Mouse (Mus musculus): Measurements from ENCODE around the gene Capns2. TPM values are rescaled to one million over a fixed set of nuclear protein-coding genes. Genes with fewer than 3 reads are reported as not detected.

The Capns2 gene
- total RNA-seq, 1 experiment from 2014 or later, result 1.9 TPM

DNA sequence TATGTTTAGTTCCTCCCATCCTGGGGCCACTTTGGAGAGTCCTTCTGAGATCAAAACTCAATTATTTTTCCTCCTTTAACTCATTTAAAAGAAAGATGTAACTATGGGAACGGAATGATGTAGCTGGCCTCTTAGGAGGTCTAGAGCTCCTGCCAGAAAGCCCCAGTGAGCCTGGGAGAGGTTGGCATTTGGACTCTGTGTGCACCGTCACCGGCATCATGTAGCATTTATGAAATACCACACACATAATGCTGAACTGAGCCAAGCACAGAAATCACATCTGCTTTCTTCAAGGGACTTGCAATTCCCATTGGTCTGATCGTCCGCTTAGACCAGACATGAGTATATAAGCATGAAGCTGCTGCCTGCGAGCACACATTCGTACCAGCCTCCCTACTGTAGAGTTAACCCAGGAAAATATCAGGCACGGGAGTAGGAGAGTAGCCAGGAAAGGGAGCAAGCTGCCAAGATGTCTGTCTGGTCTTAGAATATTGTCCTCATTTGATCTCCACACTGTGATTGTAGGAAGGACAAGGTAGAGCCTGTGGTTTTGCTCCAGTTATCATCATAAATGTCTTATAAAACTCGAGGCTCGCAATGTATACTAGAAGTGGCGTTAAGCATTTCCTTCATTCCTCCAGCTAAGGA, 2.4 kb downstream of the Capns2 start:
- no peak for ATAC-seq (replicated peaks; ENCODE audit: low read depth, poor library complexity, severe bottlenecking)

DNA sequence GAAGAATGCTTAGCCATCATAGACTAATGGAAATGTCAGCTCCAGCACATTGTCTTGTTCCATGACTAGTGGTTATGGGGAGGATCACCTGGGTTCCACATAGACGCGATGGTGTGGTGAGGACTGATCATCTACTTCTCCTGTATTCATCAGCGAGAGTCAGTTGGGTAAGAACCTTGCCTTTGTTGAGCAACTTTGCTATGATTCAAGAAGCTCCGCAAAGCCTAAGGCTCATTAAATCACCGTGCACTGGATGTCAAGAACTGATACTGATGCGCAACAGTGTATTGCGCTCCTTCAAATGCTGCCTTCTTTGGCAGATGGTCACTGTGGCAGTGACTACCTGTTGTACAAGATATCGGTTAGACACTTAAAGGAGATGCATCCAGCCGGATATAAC, 5.3 kb downstream of the Capns2 start:
- ATAC-seq (replicated peaks; ENCODE audit: low read depth, poor library complexity, severe bottlenecking), result no peak

DNA sequence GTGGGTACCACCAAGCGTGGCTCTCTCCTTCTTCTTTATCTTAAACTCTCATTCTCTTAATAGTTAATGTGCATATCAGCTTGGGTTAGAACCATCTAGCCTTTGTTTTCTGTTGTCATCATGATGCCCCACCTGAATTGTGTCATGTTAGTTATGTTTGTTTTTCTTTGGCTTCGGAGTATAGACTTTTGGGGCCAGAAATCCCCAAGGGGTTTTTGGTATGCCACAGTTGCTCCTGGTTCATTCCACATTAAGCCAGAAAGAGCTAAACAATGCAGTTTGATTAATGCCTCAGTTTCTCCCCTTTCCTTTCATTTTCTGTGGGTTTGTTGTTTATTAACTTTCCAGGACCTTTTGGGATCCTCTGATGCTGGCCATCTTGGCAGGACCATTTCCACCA, 7.2 kb downstream of the Capns2 start:
- no peak for ATAC-seq (replicated peaks; ENCODE audit: low read depth, poor library complexity, severe bottlenecking)

DNA sequence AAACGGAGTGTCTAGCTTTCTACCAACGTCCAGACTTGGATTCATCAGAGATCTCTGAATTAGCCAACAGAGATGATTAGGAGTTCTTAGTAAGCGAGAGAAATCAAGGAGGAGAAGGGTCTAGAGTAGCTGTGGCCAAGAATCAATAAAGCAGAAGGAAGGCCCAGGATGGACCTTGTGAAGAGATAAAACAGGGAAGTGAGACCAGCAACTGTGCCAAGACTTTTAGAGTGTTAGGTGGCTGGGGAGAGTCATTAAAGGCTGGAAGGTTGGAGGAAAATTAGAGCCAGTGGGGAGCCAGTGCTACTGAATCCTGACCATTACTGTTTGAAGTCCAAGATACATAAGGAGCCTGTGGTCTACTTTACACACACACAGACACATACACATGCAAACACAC, 10.3 kb downstream of the Capns2 start:
- ATAC-seq (replicated peaks; ENCODE audit: low read depth, poor library complexity, severe bottlenecking), result peak; percentile 77; the same call in 1 of the 2 replicates

DNA sequence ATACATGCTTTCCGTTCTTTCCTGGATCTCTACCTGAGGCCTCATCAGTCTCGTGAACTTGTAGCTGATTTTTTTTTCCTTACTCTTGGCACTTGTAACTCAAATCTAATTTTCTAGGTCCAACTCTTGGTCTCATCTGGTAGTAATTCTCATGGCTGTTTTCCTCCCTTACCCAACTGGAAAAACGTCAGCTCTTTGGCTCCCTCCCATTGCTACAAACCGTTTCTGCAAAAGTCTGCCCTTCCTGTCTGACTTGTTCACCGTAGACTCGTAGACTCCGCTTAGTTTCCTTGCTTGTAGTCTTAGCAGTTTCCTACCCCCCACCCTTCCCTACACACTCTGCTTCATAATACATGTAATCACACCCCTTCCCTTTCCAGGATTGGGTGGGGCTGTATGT, 12.2 kb downstream of the Capns2 start:
- no peak for ATAC-seq (replicated peaks; ENCODE audit: low read depth, poor library complexity, severe bottlenecking)

DNA sequence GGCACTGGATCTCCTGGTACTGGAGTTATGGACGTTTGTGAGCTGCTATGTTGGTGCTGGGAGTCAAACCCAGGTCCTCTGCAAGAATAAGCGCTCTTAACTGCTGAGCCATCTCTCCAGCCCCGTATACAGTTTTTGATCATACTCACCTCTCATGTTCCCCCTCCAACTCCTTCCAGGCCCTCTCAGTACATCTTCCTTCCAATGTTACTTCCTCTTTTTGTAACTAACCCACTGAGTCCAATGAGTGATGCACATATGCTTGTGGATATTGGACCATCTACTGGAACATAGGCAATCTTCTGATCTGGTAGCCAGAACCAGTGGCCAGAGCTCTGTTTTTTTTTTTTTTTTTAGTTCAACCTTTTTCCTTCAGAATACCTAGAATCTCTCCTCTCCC, 14.9 kb downstream of the Capns2 start:
- peak; percentile 66 for ATAC-seq (replicated peaks; ENCODE audit: low read depth, poor library complexity, severe bottlenecking)

DNA sequence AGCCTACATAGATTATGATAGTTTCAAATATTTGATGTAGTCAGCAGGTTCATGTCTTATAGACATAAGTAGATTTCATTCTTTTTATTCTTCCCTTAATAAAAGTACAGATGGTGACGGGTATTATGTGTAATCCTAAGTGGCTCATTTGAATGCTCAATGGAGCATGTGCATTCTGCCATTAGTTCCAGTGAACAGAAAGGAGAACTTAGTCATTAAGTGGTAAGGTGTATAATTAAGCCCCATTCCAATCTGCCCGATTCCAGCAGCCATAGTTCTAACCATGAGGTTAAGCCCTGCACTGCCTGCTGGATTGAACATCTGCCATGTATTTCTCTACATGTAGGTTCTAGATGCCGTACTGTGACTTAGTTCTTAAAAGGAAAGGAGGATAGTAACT, 20.6 kb downstream of the Capns2 start:
- ATAC-seq (replicated peaks; ENCODE audit: low read depth, poor library complexity, severe bottlenecking), result no peak

DNA sequence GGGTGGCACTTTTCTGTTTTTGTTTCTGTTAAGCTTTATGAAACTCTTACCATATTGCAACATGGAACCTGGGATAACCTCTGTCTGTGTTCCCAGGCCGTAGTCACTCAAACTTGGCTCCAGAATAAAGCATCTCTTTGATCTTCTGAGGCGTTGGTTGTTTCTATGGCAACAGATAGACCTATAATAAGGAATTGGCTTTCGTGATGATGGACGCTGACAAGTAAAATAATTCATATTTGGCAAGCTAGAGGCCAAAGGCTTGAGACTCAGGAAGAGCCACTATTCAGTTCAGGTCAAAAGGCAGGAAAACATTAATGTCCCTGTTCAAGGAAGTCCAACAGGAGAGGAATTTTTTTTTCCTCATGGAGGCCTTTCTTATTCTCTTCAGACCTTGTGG, 27.8 kb downstream of the Capns2 start:
- ATAC-seq (replicated peaks; ENCODE audit: low read depth, poor library complexity, severe bottlenecking), result no peak

DNA sequence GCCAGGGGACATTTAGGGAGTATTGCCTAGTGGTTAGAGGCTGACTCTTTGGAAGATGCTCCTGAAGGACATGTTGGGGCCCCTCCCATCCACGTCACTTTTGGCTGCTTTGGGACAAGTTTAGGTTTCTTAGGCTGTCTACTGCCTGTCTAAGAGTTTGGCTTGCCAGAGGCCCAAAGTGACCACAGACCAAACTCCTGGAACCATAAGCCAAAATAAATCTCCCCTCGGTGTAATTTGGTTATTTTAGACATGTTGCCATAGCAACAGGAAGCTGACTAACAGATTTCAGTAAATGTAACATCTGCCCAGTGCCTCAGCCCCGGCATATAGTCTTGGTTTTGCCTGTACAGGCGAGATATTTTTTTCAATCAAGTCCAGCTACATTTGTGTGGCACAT, 36.8 kb downstream of the Capns2 start:
- ATAC-seq (replicated peaks; ENCODE audit: low read depth, poor library complexity, severe bottlenecking), result no peak

DNA sequence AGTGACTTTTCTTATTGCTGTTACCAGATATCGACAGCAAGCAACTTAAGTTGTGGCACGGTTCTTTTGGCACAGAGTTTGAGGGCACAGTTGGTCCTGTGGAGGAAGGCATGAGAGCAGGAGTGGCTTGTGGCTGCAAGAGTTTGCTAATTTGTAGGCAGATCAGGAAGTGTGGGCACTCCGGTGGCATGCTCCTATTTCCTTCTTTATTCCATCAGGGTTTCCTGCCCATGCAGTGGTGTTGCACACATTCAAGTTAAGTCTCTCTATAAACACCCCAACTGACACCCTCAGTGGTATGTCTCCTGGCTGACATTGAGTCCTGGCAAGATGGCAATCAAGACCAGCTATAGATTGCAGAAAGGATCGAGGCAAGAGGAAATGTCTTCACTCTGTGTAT, 47.9 kb downstream of the Capns2 start:
- peak; percentile 93 for ATAC-seq (replicated peaks; ENCODE audit: low read depth, poor library complexity, severe bottlenecking)

DNA sequence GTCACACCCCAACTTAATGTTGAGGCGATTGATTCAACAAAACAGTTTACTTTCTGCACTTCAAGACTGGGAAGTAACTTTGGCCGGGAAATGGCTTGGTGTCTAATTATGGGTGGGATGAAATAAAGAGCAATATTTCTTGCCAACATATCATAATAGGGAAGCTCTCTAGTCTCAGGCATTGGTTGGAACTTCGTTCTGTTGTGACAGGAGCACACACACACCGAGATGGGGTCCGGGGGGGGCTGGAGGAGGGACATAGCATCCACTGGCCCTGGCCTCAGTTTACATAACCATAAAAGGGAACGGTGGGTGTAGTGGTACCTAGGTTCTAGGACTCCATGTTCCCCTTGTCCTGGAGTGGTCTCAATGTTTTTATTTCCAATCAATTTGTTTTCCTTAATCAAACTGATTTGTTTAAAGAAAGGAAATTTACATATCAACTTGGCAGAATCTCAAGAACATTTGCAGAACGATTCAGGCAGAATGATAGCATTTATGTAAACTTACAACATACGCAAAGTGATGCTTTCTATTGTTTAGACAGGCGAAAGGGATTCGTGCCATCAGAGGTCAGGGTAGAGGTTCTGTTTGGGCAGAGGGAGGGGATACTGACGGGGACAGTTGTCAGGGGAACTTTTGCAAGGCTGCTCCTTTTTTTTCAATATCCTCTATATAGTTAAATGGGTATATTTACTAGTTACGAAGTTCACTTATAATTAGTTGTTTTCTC, 49.6 kb downstream of the Capns2 start:
- no peak for ATAC-seq (replicated peaks; ENCODE audit: low read depth, poor library complexity, severe bottlenecking)

Other genes with a start within 250 kb of the Capns2 start
- gene Irx6, start 227.1 kb upstream of the Capns2 start, total RNA-seq (2017), result not detected in 2 replicates
- gene Mmp2, start 74.1 kb upstream of the Capns2 start, total RNA-seq (2017), result 2.3 and 4.9 TPM in 2 replicates
- 15.2 and 16.8 TPM in 2 replicates for gene Lpcat2, start 46.1 kb upstream of the Capns2 start, total RNA-seq (2017)
- not detected in 2 replicates for gene Slc6a2, start 58.7 kb downstream of the Capns2 start, total RNA-seq (2017)
- gene Ces1a, start 146.8 kb downstream of the Capns2 start, total RNA-seq (2017), result not detected in 2 replicates
- not detected in 2 replicates for gene Ces1b, start 178.6 kb downstream of the Capns2 start, total RNA-seq (2017)
- gene Ces1c, start 229.9 kb downstream of the Capns2 start, total RNA-seq (2017), result not detected in 2 replicates

Measured in common myeloid progenitor, adult 5-6 weeks (primary cell).